Mouse (Mus musculus) cortical plate, adult 2 months (tissue): ENCODE data around the gene Tarbp1.
A peak's percentile ranks its signal among the peaks of the same experiment; 100 is the strongest.

Source experiments
- CTCF ChIP-seq: fragments of 200-500 bp; IDR thresholded peaks from 2 replicates; pipeline ENCODE4 v1.5.1; 2011; ENCODE audit warnings: mild to moderate bottlenecking, control low read depth, low read length; ENCODE audit not compliant: insufficient read depth; ENCODE audit errors: extremely low read depth
- POLR2A ChIP-seq: fragments of 200-500 bp; IDR thresholded peaks from 2 replicates; pipeline ENCODE4 v1.6.1; 2011; ENCODE audit warnings: mild to moderate bottlenecking, low read length, control low read depth; ENCODE audit not compliant: insufficient read depth; ENCODE audit errors: extremely low read depth

DNA sequence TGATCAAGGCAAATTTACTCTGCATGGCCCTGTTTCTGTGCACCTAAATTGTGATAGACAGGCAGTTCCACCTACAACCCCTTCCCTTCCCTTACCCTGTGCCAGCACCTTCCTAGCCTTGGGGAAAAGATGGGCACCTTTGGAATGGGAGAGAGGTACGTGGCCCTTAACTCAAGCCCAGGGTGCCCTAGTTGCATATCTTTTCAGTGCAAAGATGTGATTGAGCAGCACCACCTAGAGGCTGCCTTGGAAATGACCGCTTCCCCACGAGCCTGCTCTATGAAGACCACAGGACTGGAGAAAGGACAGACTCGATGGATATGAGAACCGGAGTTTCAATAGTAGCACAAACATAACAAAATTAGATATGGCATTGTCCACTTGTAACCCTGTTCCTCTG lies 8.1 kb upstream of the Tarbp1 start:
- TF ChIP-seq CTCF, result peak; percentile 93
- no peak for TF ChIP-seq POLR2A
